Mouse (Mus musculus) layer of hippocampus, adult 18-20 months (tissue): Measurements from ENCODE around the gene Mn1. TPM values are rescaled to one million over a fixed set of nuclear protein-coding genes. Genes with fewer than 3 reads are reported as not detected.

Experiments used
- DNase-seq, 2 experiments: peaks; one replicate each; pipeline ENCODE4 v3.0.0; 2022; ENCODE audit warnings: low spot score in 2 of 2
- total RNA-seq, 2 experiments: library from RNA; stranded (reverse); gene quantifications; 2 replicates each; pipeline ENCODE4 v1.2.3; 2021

Mn1 gene
- total RNA-seq, 2 experiments from 2014 or later = 39.1 to 41.8 TPM

DNA sequence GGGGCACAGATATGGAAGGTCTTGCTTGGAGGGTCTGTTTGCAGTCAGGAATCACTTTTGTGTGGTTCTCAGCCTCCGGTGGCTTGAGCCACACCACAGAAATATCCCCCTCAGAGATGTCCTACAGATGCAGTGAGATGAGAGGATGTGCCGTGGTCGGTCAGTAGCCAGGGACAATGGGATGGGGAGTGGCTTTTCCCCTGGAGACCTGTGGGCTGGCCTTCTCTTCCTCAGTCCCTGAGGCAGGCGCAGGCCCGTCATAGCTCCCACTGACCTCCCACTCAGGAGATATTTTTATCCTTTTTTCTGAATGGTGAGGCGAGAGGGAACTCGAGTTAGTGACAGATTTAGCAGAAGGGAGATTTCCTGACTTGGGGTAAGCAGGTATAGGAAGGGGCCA lies 12.6 kb downstream of the Mn1 start:
- DNase-seq = no peak

DNA sequence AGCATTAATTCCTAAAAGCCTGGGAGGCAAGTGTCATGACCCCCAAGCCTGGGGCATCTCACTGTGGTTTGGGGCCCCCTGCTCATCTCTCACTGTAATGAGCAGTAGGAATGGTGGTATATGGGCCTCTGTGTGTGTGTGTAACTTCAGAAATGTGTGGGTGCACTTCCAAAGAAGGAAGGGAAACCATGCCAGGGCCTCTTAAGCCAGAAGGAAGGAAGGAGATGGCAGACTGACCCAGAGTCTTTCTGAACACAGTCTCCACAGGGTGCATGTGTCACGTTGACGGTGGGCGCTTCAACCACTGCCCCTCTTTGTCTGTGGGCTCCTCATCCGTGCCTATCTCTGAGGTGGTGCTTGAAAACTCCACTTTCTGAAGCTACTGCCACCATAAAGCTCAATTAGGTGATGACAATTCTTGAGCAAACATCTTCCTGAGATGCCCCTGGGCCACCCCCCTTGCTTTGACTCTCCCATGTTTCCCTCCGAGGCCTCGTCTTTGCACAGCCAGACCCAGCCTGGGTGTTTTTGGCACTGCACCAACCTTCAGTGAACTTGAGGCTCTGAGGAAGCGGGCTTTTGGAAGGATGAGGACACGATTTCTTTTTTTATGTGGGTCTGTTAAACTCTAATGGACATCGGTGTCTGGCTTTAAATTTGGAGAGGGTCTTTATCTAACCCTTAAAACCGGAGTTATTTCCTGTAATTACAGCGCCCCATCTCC lies 14.0 kb downstream of the Mn1 start:
- no peak for DNase-seq

- no peak for DNase-seq
These were observed 15.7 kb downstream of the Mn1 start for GRCm38 (mm10) chr5:111432842-111433241.

- no peak for DNase-seq
These were observed 17.2 kb downstream of the Mn1 start for GRCm38 (mm10) chr5:111434342-111434842.

DNA sequence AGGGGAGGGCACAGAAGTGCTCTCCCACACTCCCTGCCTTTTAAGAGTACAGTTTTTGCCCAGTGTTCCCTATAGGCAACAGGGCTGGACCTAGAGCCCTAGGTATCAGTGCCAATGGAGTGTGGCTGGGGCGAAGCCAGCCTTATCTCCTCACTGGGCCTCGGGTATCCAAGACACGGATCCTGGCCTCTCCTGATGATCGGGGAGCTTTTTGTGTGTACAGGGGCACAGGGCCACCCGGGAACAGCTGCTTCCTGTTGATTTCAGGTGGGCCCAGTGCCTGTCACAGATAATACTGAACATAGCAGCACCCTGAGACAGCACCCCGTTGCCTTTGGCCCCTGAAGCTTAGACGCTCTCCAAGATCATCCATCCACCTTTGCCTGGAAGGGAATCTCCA lies 19.1 kb downstream of the Mn1 start:
- no peak for DNase-seq

- DNase-seq = no peak
These were observed 20.0 kb downstream of the Mn1 start for GRCm38 (mm10) chr5:111437205-111437604.

- DNase-seq = no peak
These were observed 21.2 kb downstream of the Mn1 start for GRCm38 (mm10) chr5:111438336-111438735.

- DNase-seq = no peak
These were observed 21.7 kb downstream of the Mn1 start for GRCm38 (mm10) chr5:111438821-111439220.

DNA sequence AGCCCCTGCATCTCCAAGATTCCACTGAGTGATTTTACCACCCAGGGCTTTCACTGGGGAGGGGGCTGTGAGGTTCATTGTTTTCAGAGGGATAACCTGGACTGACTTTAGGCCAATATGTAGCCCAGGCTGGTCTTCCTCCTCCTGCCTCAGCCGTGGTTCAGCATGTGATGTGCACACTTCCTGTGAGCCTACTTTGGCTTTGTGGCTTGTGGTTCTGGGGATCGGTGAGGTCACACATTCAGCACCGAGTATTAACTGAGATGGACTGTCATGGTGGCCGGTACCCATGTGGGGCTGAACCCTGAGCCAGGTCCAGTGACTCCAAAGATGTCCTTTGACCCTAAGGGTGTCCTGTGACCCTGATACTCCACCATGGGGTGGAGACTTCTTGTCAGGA lies 23.1 kb downstream of the Mn1 start:
- no peak for DNase-seq

DNA sequence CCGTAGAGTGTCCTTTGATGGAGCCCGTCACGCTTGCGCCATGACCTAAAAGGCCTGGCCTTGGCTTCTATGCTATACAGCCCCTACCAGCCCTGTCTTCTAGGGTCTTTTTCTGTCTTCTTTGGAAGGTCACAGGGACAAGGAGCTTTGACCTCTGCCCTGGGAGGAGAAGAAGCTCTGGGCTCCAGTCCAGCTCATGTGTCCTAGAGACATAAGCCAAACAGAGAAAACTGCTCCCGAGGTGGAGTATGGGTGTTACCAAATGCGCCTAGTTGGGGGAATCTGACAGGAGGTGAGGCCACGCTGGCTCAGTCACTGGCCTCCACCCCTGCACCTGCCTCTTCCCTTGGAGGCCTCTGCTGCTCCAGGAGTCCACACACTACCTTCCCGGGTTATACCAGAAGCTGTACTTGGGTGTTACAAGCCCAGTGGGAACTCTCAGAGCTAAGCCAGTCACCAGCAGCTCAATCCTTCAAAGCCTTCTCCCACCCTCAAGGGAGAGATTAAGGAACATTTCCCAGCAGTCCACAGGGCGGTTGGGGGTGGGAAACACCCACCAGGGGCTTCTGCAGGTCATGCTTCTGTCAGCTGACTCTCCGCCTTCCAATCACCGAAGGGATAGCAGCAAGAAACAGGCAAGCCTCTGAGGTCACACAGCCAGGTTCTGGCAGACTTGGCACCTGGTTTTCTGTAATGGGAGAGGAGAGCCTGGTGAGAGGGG lies 25.1 kb downstream of the Mn1 start:
- DNase-seq = no peak

- no peak for DNase-seq
These were observed 26.5 kb downstream of the Mn1 start for GRCm38 (mm10) chr5:111443636-111444035.

- DNase-seq = no peak
These were observed 27.2 kb downstream of the Mn1 start for GRCm38 (mm10) chr5:111444361-111444760.

DNA sequence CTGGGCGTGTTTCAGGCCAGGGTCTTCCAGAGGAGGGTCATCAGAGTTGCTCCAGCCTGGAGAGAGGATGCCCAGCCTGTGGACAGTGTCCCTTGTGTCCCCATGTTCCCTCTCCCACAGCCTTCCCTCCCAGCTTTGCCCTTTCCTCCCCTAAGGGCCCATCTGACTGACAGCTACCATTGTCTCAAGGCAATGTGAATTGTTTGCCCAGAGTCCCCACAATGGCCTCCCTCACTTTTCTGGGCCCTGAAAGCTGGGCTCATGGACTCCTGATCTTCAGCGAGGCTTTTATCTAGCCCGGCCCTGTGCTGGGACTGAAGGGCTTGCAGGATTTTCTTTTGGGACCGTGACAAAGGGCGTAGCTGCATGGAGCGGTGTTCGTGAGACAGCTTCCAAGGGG lies 29.5 kb downstream of the Mn1 start:
- DNase-seq = no peak

DNA sequence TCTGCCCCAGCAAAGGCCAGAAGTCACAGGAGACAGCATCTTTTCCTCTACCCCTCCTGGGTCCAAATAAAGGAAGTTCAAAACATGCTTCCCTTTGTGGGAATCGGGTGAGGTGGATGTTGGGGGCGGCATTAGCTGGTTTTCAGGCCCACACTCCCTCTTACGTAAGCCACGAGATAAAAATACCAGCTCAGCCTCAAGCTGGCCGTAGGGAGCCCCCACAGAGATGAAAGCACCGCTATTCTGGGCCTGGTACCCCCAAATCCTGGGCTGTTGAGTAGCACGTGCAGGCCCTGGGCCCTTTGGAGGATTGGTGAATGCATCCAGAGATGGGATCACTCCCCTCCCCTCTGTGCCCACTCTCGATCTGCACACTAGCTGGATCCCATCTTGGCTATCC lies 32.5 kb downstream of the Mn1 start:
- peak; percentile 49 to 71 for DNase-seq

DNA sequence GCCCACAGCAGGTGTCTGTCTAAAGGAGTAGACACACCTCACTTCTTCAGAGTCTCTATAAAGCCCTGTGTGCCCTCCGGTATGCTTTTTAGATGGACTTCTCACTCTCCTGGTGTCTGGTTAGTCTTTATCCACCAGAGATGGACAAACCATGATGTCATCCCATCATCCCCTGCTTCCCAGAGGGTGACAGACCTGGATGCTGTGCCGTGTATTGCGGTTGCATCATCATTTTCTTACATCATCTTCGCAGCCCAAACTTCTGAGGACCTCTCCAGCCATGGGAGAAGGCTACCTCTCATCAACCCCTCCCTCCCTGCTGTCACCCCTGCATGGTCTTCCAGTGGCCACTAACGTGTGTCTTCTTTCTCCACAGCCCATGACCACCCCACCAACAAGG lies 37.1 kb downstream of the Mn1 start:
- DNase-seq = no peak

GRCm38 (mm10) chr5:111454876-111455275 lies 37.7 kb downstream of the Mn1 start:
- DNase-seq = no peak

DNA sequence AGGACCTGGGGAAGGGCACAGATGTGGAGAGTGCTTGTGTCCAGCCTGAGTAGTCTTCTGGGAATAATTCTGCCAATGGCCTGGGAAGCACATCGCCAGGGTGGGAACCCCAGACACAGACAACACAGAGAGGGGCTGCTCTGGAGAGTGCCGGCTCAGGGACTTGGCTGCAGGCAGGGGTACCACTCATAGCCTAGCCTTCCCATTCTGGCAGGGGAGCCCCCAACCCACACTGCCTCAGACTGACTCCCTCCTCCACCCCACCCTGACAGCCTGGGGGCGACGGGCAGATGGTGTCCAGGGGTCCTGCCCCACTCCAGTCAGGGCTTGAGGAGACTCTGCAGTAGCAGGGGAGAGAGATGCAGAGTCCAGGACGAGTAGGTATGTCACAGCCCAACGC lies 41.5 kb downstream of the Mn1 start:
- no peak for DNase-seq

DNA sequence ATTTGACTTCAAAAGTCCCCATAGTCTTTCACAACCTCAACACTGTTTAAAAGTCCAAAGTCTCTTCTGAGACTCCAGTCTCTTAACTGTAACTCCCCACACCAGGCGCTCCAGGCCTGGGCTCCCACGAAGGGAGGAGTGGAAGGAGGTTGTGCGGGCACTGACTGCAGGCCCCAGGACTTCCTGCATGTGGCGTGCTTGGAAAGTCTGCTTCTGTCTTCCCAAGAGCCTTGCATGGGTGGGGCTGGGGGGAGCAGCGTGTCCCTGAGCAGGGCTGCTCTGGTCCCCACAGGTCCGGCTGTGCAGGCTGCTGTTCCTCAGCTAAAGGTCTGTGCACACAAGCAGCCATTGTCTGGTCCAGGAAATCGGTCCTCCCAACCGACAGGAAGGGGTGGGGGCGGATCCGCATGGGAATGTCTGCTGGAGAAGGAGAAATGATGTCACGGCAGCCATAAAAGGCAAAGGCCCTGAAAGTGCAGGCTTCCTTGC lies 48.7 kb downstream of the Mn1 start:
- DNase-seq = peak in 1 of 2 experiments; percentile 21

DNA sequence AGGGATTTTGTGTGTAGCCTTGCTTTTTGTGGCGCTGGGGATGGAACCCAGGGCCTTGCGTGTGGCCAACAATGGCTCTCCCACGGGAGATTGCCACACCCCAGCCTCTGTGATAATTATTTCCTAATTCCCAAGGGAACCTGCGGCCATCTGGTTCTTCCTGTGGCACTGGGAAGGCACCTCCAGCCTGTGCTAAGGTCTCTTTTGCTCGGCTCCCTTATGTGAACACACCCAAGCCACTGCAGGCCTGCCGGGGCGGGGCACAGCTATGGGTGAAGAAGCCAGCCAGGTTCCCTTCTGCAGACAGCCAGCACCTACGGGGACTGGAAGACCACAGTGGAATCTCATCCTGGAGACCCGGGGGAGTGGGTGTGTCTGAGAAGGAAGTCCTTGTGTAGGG lies 49.3 kb downstream of the Mn1 start:
- no peak for DNase-seq

DNA sequence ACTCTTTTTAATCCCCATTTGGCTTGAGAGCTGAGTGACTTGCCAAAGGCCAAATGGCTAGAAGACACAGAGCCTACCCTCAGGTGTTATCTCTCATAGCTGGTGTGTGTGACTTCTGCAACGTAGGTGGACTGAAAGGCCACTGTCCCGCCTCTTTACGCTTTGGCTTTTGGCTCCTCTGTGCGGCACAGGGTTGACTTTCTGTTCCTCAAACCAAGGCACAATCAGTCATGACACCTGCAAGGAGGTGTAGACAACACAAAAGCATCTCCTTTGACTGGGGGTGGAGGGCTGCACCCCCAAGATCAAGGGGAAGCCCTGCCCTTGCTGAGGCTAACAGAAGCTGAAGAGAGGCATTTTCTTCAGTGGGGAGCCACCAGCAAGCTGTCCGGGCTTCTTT lies 50.5 kb downstream of the Mn1 start:
- DNase-seq = no peak

- no peak for DNase-seq
These were observed 52.2 kb downstream of the Mn1 start for GRCm38 (mm10) chr5:111469195-111469882.

GRCm38 (mm10) chr5:111470875-111471274 lies 53.7 kb downstream of the Mn1 start:
- no peak for DNase-seq
